Mouse (Mus musculus) midbrain, postnatal 0 days (tissue): ENCODE measurements at regions not wholly inside any gene's neighbourhood (a gene's known extent, or its start where the extent isn't known, plus 50 kb on each side); places are given as distances from the start of the nearest gene placed in this dataset.

Source experiments
- ATAC-seq: fragments of 200-750 bp; cut with Nextera tagmentation; 2 replicates; pipeline ENCODE4 v1.8.0; 2017; ENCODE audit warnings: moderate number of reproducible peaks, mild to moderate bottlenecking, moderate TSS enrichment, moderate library complexity; ENCODE audit not compliant: low FRiP score
- DNase-seq: peaks from one replicate; pipeline ENCODE4 v3.0.0-alpha.2; 2015; ENCODE audit warnings: low spot score
- H3K27ac ChIP-seq: fragments of 300-500 bp; sonication (generic); 2 replicates; pipeline ENCODE4 v1.5.1; 2014; ENCODE audit warnings: low read depth, mild to moderate bottlenecking, low read length, mixed read lengths
- H3K27me3 ChIP-seq: fragments of 300-500 bp; sonication (generic); 2 replicates; pipeline ENCODE4 v1.6.1; 2014; ENCODE audit warnings: low read length, control low read depth, mixed read lengths; ENCODE audit not compliant: insufficient read depth
- H3K36me3 ChIP-seq: fragments of 300-500 bp; sonication (generic); 2 replicates; pipeline ENCODE4 v1.6.1; 2014; ENCODE audit warnings: low read length, control low read depth, mixed read lengths; ENCODE audit not compliant: insufficient read depth
- H3K4me1 ChIP-seq: fragments of 300-500 bp; sonication (generic); 2 replicates; pipeline ENCODE4 v1.6.1; 2014; ENCODE audit warnings: mild to moderate bottlenecking, control low read depth, antibody characterized with exemption, low read length, mixed read lengths; ENCODE audit not compliant: insufficient read depth
- H3K4me2 ChIP-seq: fragments of 300-500 bp; sonication (generic); 2 replicates; pipeline ENCODE4 v1.6.1; 2014; ENCODE audit warnings: low read depth, mild to moderate bottlenecking, low read length, mixed read lengths; ENCODE audit not compliant: poor library complexity, severe bottlenecking
- H3K4me3 ChIP-seq: fragments of 300-500 bp; sonication (generic); 2 replicates; pipeline ENCODE4 v1.5.1; 2014; ENCODE audit warnings: low read depth, mild to moderate bottlenecking, low read length, moderate library complexity
- H3K9ac ChIP-seq: fragments of 300-500 bp; sonication (generic); replicated peaks from 2 replicates; pipeline ENCODE4 v1.6.1; 2014; ENCODE audit warnings: mild to moderate bottlenecking, low read length, moderate library complexity, mixed read lengths; ENCODE audit not compliant: poor library complexity, severe bottlenecking
- H3K9me3 ChIP-seq: fragments of 300-500 bp; sonication (generic); 2 replicates; pipeline ENCODE4 v1.6.1; 2016; ENCODE audit warnings: low read length, control low read depth
- CTCF ChIP-seq: IDR thresholded peaks from 2 replicates; pipeline ENCODE4 v1.5.1; 2016; ENCODE audit warnings: antibody characterized with exemption, mild to moderate bottlenecking
- whole genome bisulfite sequencing: fragments of 180-500 bp; shearing (Covaris S2); extraction: QIAGEN DNeasy Blood & Tissue Kit; methylation state at CpG from one replicate; pipeline ENCODE4 v1.1.7; 2014; 5-methylcytosine and 5-hydroxymethylcytosine counted together

- H3K4me2 ChIP-seq, result no peak overlapping the region
- DNase-seq, result no peak
Measured at GRCm38 (mm10) chr17:48792954-48793353, 139.2 kb upstream of the Lrfn2 start.

GRCm38 (mm10) chr17:48795773-48796172, 136.4 kb upstream of the Lrfn2 start:
- Histone ChIP-seq H3K36me3 (no peaks in the 10 kb centered on the region), H3K9me3 (no peaks in the 10 kb centered on the region), H3K27me3 (no peaks in the 10 kb centered on the region), H3K9ac (no peak overlapping the region), H3K4me3 (no peak overlapping the region), H3K4me2 (no peak overlapping the region), H3K27ac (no peak overlapping the region), H3K4me1 (no peaks in the 10 kb centered on the region)
- no peak for ATAC-seq
- WGBS, result 83% methylated on average over 5 of the region's 5 CpGs
- no peak for DNase-seq
- no peak for TF ChIP-seq CTCF

More at GRCm38 (mm10) chr17:48792954-48793353, 139.2 kb upstream of the Lrfn2 start:
- Histone ChIP-seq H3K4me3 (no peak overlapping the region), H3K27me3 (no peaks in the 10 kb centered on the region), H3K9me3 (no peaks in the 10 kb centered on the region), H3K4me1 (no peaks in the 10 kb centered on the region), H3K9ac (no peak overlapping the region), H3K27ac (0 out of 2 replicates have a peak overlapping the region, but pooled peaks have one; percentile 48), H3K36me3 (no peaks in the 10 kb centered on the region)
- ATAC-seq, result no peak
- TF ChIP-seq CTCF, result no peak
- 60% methylated on average over 5 of the region's 5 CpGs for WGBS

GRCm38 (mm10) chr17:48798196-48798595, 134.0 kb upstream of the Lrfn2 start:
- no peaks in the 10 kb centered on the region for H3K27me3 ChIP-seq
- WGBS, result 62% methylated on average over 3 of the region's 3 CpGs
- no peak for TF ChIP-seq CTCF

GRCm38 (mm10) chr17:48802673-48803072, 129.5 kb upstream of the Lrfn2 start:
- ATAC-seq, result no peak
- H3K27ac ChIP-seq, result no peak overlapping the region
- no peak for TF ChIP-seq CTCF
- WGBS, result 71% methylated on average over 7 of the region's 7 CpGs
- no peak overlapping the region for H3K4me3 ChIP-seq
- no peak overlapping the region for H3K9ac ChIP-seq
- no peaks in the 10 kb centered on the region for H3K27me3 ChIP-seq
- no peak for DNase-seq
- no peaks in the 10 kb centered on the region for H3K9me3 ChIP-seq
- no peaks in the 10 kb centered on the region for H3K36me3 ChIP-seq
- H3K4me2 ChIP-seq, result no peak overlapping the region
- no peaks in the 10 kb centered on the region for H3K4me1 ChIP-seq

More at GRCm38 (mm10) chr17:48798196-48798595, 134.0 kb upstream of the Lrfn2 start:
- ATAC-seq (no peak), DNase-seq (no peak)
- Histone ChIP-seq H3K4me3 (no peak overlapping the region), H3K9me3 (no peaks in the 10 kb centered on the region), H3K27ac (no peak overlapping the region), H3K4me1 (no peaks in the 10 kb centered on the region), H3K36me3 (no peaks in the 10 kb centered on the region), H3K9ac (no peak overlapping the region), H3K4me2 (no peak overlapping the region)

- H3K27me3 ChIP-seq, result no peaks in the 10 kb centered on the region
- H3K4me2 ChIP-seq, result no peak overlapping the region
- ATAC-seq (no peak), DNase-seq (no peak)
- H3K9me3 ChIP-seq, result no peaks in the 10 kb centered on the region
- H3K4me1 ChIP-seq, result peaks cover 5% of the 10 kb centered on the region; the same call in 1 of the 2 replicates
- no peak overlapping the region for H3K27ac ChIP-seq
- H3K9ac ChIP-seq, result no peak overlapping the region
- TF ChIP-seq CTCF, result no peak
- WGBS, result 43% methylated on average over 3 of the region's 3 CpGs
- H3K4me3 ChIP-seq, result no peak overlapping the region
- no peaks in the 10 kb centered on the region for H3K36me3 ChIP-seq
Measured at GRCm38 (mm10) chr17:48807905-48808304, 124.3 kb upstream of the Lrfn2 start.

GRCm38 (mm10) chr17:48814753-48815504, 117.2 kb upstream of the Lrfn2 start:
- no peaks in the 10 kb centered on the region for H3K27me3 ChIP-seq
- TF ChIP-seq CTCF, result no peak; the same call in 1 of the 2 replicates

More at GRCm38 (mm10) chr17:48814753-48815504, 117.2 kb upstream of the Lrfn2 start:
- peak; percentile 27 for DNase-seq
- no peak for ATAC-seq
- WGBS, result 46% methylated on average over 15 of the region's 15 CpGs
- Histone ChIP-seq H3K36me3 (no peaks in the 10 kb centered on the region), H3K4me3 (no peak overlapping the region), H3K9ac (no peak overlapping the region), H3K4me2 (no peak overlapping the region), H3K27ac (no peak overlapping the region), H3K4me1 (peaks cover 8% of the 10 kb centered on the region; the same call in 1 of the 2 replicates), H3K9me3 (no peaks in the 10 kb centered on the region)
